Mouse (Mus musculus) liver, embryonic 14.5 days (tissue): Measurements from ENCODE around the gene C530025M09Rik. TPM values are rescaled to one million over a fixed set of nuclear protein-coding genes. Genes with fewer than 3 reads are reported as not detected.

Source experiments
- ATAC-seq: fragments of 200-750 bp; cut with Nextera tagmentation; 2 replicates; pipeline ENCODE4 v1.8.0; 2017; ENCODE audit warnings: moderate number of reproducible peaks, mild to moderate bottlenecking, moderate library complexity; ENCODE audit not compliant: insufficient read depth
- DNase-seq, 3 experiments: peaks; one replicate each; pipeline ENCODE4 v3.0.0-alpha.2; 2012 to 2013; ENCODE audit warnings: low read depth in 3 of 3, low spot score in 3 of 3
- H3K27ac ChIP-seq: fragments of 300-500 bp; sonication (generic); 2 replicates; pipeline ENCODE4 v1.5.1; 2014; ENCODE audit warnings: moderate library complexity, mild to moderate bottlenecking, control low read depth, inconsistent platforms
- H3K27me3 ChIP-seq: fragments of 300-500 bp; sonication (generic); 2 replicates; pipeline ENCODE4 v1.6.1; 2014; ENCODE audit warnings: mild to moderate bottlenecking, low read length, moderate library complexity; ENCODE audit not compliant: control insufficient read depth, insufficient read depth
- H3K36me3 ChIP-seq: fragments of 300-500 bp; sonication (generic); replicated peaks from 2 replicates; pipeline ENCODE4 v1.6.1; 2014; ENCODE audit warnings: low read depth; ENCODE audit not compliant: control insufficient read depth, insufficient read depth
- H3K4me1 ChIP-seq, 2 experiments: fragments of 200-500 bp in 1 of 2; fragments of 300-500 bp in 1 of 2; sonication (generic) in 1 of 2; replicated peaks; 2 replicates each; pipeline ENCODE4 v1.6.1; 2012 to 2014; ENCODE audit warnings: antibody characterized with exemption in 1 of 2, inconsistent platforms in 1 of 2, low read length in 1 of 2; ENCODE audit not compliant: control insufficient read depth in 2 of 2, insufficient read depth in 2 of 2
- H3K4me2 ChIP-seq: fragments of 300-500 bp; sonication (generic); 2 replicates; pipeline ENCODE4 v1.6.1; 2014; ENCODE audit warnings: low read depth, mild to moderate bottlenecking, control low read depth, moderate library complexity
- H3K4me3 ChIP-seq, 2 experiments: fragments of 200-500 bp in 1 of 2; fragments of 300-500 bp in 1 of 2; sonication (generic) in 1 of 2; 2 replicates each; pipeline ENCODE4 v1.5.1; 2012 to 2014; ENCODE audit warnings: low read depth in 2 of 2, low read length in 2 of 2, mild to moderate bottlenecking in 2 of 2, control low read depth in 1 of 2, inconsistent platforms in 1 of 2, moderate library complexity in 1 of 2; ENCODE audit not compliant: insufficient read depth in 1 of 2
- H3K9ac ChIP-seq: fragments of 300-500 bp; sonication (generic); replicated peaks from 2 replicates; pipeline ENCODE4 v1.6.1; 2014; ENCODE audit warnings: mild to moderate bottlenecking, control low read depth, moderate library complexity
- H3K9me3 ChIP-seq: fragments of 300-500 bp; sonication (generic); 2 replicates; pipeline ENCODE4 v1.6.1; 2016; ENCODE audit warnings: low read length, mixed read lengths; ENCODE audit not compliant: control insufficient read depth
- CTCF ChIP-seq: IDR thresholded peaks from 2 replicates; pipeline ENCODE4 v1.5.1; 2016; ENCODE audit warnings: antibody characterized with exemption, low read depth, control low read depth
- EP300 ChIP-seq: IDR thresholded peaks from 2 replicates; pipeline ENCODE4 v1.6.1; 2016; ENCODE audit warnings: antibody characterized with exemption, low read depth
- WGBS: fragments of 180-500 bp; shearing (Covaris S2); extraction: QIAGEN DNeasy Blood & Tissue Kit; methylation state at CpG from one replicate; pipeline ENCODE4 v1.1.7; 2014; ENCODE audit not compliant: insufficient replicate concordance; 5-methylcytosine and 5-hydroxymethylcytosine counted together
- polyA plus RNA-seq, 2 experiments: library from polyadenylated mRNA; depleted of rRNA in 1 of 2; stranded (reverse) in 1 of 2; unstranded in 1 of 2; fragments of >200 nt; fragmentation: Nextera tagmentation in 1 of 2; extraction: Ambion mirVana in 1 of 2; gene quantifications; 2 replicates each; pipeline versions ENCODE4 v1.2.1 to v1.2.3; 2012 to 2014

The C530025M09Rik gene
- polyA plus RNA-seq (2012; rRNA removed), result not detected in 2 replicates
- polyA plus RNA-seq (2014; fragmentation: Nextera tagmentation; extraction: Ambion mirVana), result not detected in 2 replicates

GRCm38 (mm10) chr2:149830536-149831458, at the start of gene C530025M09Rik:
TSS of gene C530025M09Rik (minus strand) at chr2:149831213.
- peaks cover 30% of the 10 kb centered on the region for H3K27me3 ChIP-seq
- no peaks in the 10 kb centered on the region for H3K36me3 ChIP-seq
- H3K4me3 ChIP-seq, result peak within 1 kb of the TSS in 1 of 2 experiments; percentile 2; a peak in 1 of 4 replicates
- no peak for TF ChIP-seq CTCF
- no peak for TF ChIP-seq EP300
- no peaks in the 10 kb centered on the region for H3K9me3 ChIP-seq
- 2% methylated on average over 78 of the region's 82 CpGs for WGBS
- ATAC-seq (no peak), DNase-seq (no peak)
- no peak within 1 kb of the TSS for H3K27ac ChIP-seq
- H3K4me1 ChIP-seq, result no peaks in the 10 kb centered on the region
- peak within 1 kb of the TSS; percentile 12; the same call in 1 of the 2 replicates for H3K4me2 ChIP-seq
- no peak within 1 kb of the TSS for H3K9ac ChIP-seq

GRCm38 (mm10) chr2:149877954-149878353, 46.9 kb upstream of the C530025M09Rik start:
- DNase-seq (no peak), ATAC-seq (no peak)
- TF ChIP-seq EP300, result no peak
- TF ChIP-seq CTCF, result no peak
- Histone ChIP-seq H3K36me3 (no peaks in the 10 kb centered on the region), H3K9me3 (no peaks in the 10 kb centered on the region), H3K4me3 (no peak overlapping the region), H3K4me1 (no peaks in the 10 kb centered on the region), H3K9ac (no peak overlapping the region), H3K27me3 (no peaks in the 10 kb centered on the region), H3K27ac (no peak overlapping the region), H3K4me2 (no peak overlapping the region)
- WGBS, result 29% methylated on average over 2 of the region's 2 CpGs

- Histone ChIP-seq H3K27me3 (no peaks in the 10 kb centered on the region), H3K36me3 (no peaks in the 10 kb centered on the region), H3K9me3 (no peaks in the 10 kb centered on the region), H3K4me3 (no peak overlapping the region), H3K27ac (no peak overlapping the region), H3K4me2 (no peak overlapping the region), H3K9ac (no peak overlapping the region), H3K4me1 (no peaks in the 10 kb centered on the region)
- DNase-seq (no peak), ATAC-seq (no peak)
- WGBS, result 63% methylated on average over 3 of the region's 3 CpGs
- TF ChIP-seq CTCF, result no peak
- no peak for TF ChIP-seq EP300
Observed at GRCm38 (mm10) chr2:149873346-149873745, 42.3 kb upstream of the C530025M09Rik start.

- Histone ChIP-seq H3K4me3 (no peak overlapping the region), H3K27me3 (no peaks in the 10 kb centered on the region), H3K27ac (no peak overlapping the region), H3K9ac (no peak overlapping the region), H3K9me3 (no peaks in the 10 kb centered on the region), H3K4me2 (no peak overlapping the region), H3K36me3 (no peaks in the 10 kb centered on the region), H3K4me1 (no peaks in the 10 kb centered on the region)
- ATAC-seq, result no peak
- TF ChIP-seq EP300 (no peak), CTCF (no peak)
- WGBS, result 58% methylated on average over 4 of the region's 4 CpGs
- DNase-seq, result no peak
Observed at GRCm38 (mm10) chr2:149872496-149872895, 41.5 kb upstream of the C530025M09Rik start.

GRCm38 (mm10) chr2:149870496-149870895, 39.5 kb upstream of the C530025M09Rik start:
- DNase-seq (no peak), ATAC-seq (no peak)
- no peaks in the 10 kb centered on the region for H3K36me3 ChIP-seq
- TF ChIP-seq EP300, result no peak
- no peak for TF ChIP-seq CTCF
- no peaks in the 10 kb centered on the region for H3K9me3 ChIP-seq
- H3K27ac ChIP-seq, result no peak overlapping the region
- H3K27me3 ChIP-seq, result no peaks in the 10 kb centered on the region
- H3K9ac ChIP-seq, result no peak overlapping the region
- no peak overlapping the region for H3K4me2 ChIP-seq
- 47% methylated on average over 2 of the region's 2 CpGs for WGBS
- no peaks in the 10 kb centered on the region for H3K4me1 ChIP-seq
- no peak overlapping the region for H3K4me3 ChIP-seq
